Mouse (Mus musculus) erythroblast, embryonic 14.5 days (primary cell): ENCODE data around the gene Rbm34.

Experiments used
- GATA1 ChIP-seq: IDR thresholded peaks from 2 replicates; pipeline ENCODE4 v1.6.1; 2012; ENCODE audit warnings: low read length, inconsistent platforms, mixed read lengths
- TAL1 ChIP-seq: IDR thresholded peaks from 3 replicates; pipeline ENCODE4 v1.6.1; 2012; ENCODE audit warnings: low read length, inconsistent platforms, mixed read lengths

DNA sequence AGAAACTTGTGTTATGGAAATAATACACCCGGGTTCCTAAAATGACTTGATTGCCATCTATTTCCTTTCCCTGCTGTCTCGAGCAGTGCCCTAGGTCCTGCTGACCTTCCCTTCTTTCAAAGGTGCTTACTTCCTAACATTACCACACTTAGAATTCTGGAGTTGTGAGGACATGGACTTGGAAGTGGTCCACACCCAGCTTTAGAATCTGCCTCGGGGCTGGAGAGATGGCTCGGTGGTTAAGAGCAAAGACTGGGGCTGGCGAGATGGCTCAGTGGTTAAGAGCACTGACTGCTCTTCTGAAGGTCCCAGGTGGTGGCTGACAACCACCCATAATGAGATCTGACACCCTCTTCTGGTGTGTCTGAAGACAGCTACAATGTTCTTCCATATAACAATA is 9.2 kb upstream of the Rbm34 start:
- TF ChIP-seq GATA1 (no peak), TAL1 (no peak)
